Mouse (Mus musculus) testis, adult 2 months (tissue): ENCODE measurements at regions not wholly inside any gene's neighbourhood (a gene's known extent, or its start where the extent isn't known, plus 50 kb on each side); places are given as distances from the start of the nearest gene placed in this dataset.

Source experiments
- CTCF ChIP-seq: fragments of 200-500 bp; IDR thresholded peaks from 2 replicates; pipeline ENCODE4 v1.5.1; 2012; ENCODE audit warnings: low read depth, mild to moderate bottlenecking, inconsistent platforms, low read length, moderate library complexity; ENCODE audit not compliant: control insufficient read depth, insufficient read depth, insufficient replicate concordance
- POLR2A ChIP-seq: fragments of 200-500 bp; IDR thresholded peaks from 2 replicates; pipeline ENCODE4 v1.6.1; 2012; ENCODE audit warnings: low read depth, mild to moderate bottlenecking, inconsistent platforms, low read length, moderate library complexity; ENCODE audit not compliant: control insufficient read depth

DNA sequence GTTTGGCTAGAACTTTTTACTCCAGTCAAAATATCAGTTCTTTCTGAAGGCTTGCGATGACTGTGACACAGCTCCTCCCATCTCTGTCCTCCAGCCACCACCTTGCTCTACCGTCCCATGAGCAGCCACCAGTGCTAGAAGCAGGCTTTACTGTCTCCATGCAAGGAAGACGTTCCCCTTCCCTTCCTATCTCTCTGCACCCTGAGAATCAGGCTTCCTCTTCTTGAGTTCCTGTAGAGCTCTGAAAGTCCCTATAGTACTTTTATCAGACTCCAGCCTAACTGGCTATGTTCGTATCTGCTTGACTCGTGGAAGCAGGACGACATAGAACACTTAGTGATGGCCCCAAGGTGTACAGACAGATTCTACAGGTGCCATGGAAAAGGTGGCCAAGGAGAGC lies 173.2 kb downstream of the Irs2 start:
- TF ChIP-seq CTCF (no peak), POLR2A (no peak)
